Mouse (Mus musculus): Measurements from ENCODE around the gene Crybb1. TPM values are rescaled to one million over a fixed set of nuclear protein-coding genes. Genes with fewer than 3 reads are reported as not detected.

The Crybb1 gene
- polyA plus RNA-seq, 1 experiment from 2014 or later = 2.7 TPM

- WGBS = 87% methylated on average over 5 of the region's 5 CpGs
Measured at GRCm38 (mm10) chr5:112291866-112292265, 36.3 kb downstream of the Crybb1 start.

DNA sequence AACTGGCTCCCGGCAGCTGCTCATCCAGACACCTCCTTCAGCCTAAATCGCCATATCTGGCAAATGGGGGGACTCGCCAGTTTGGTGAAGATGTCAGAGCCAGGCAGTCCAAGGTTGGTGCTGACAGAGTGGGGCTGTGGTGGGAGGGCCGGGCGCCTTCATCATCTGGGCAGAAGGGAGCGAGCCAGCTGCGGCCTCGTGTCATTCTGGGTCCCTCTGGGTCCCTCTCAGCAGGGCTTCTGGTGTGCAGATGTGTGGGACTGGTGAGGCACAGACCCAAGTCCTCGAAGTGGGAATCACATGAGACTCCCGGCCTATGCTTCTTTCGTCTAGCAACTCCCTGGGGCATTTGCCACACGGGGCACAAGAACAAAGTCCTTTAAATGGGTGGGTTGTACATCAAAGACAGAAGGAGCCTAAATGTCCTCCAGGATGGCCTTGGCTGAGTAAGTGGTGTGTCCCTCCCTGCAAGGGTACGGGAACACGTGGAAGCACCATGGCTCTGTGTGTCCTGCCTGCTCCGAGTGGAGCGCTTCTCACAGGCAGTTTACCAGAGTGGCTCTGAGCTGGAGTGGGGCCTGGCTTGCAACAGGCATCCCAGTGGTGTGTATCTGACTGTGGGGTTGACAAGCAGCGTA lies 36.8 kb downstream of the Crybb1 start:
- Histone ChIP-seq H3K4me1 (replicated peaks) (peaks cover 21% of the 10 kb centered on the region), H3K9ac (replicated peaks) (no peak overlapping the region), H3K4me2 (replicated peaks) (no peak overlapping the region), H3K9me3 (no peaks in the 10 kb centered on the region), H3K27me3 (no peaks in the 10 kb centered on the region), H3K4me3 (replicated peaks) (no peak overlapping the region), H3K36me3 (no peaks in the 10 kb centered on the region), H3K27ac (peak overlapping the region; percentile 22; the same call in 1 of the 2 replicates)
- no peak for ATAC-seq
- WGBS = 85% methylated on average over 17 of the region's 17 CpGs

More at GRCm38 (mm10) chr5:112291866-112292265, 36.3 kb downstream of the Crybb1 start:
- Histone ChIP-seq H3K27me3 (no peaks in the 10 kb centered on the region), H3K4me1 (replicated peaks) (peaks cover 21% of the 10 kb centered on the region), H3K4me2 (replicated peaks) (no peak overlapping the region), H3K27ac (no peak overlapping the region), H3K9ac (replicated peaks) (no peak overlapping the region), H3K4me3 (replicated peaks) (no peak overlapping the region), H3K36me3 (no peaks in the 10 kb centered on the region), H3K9me3 (no peaks in the 10 kb centered on the region)
- no peak for ATAC-seq

DNA sequence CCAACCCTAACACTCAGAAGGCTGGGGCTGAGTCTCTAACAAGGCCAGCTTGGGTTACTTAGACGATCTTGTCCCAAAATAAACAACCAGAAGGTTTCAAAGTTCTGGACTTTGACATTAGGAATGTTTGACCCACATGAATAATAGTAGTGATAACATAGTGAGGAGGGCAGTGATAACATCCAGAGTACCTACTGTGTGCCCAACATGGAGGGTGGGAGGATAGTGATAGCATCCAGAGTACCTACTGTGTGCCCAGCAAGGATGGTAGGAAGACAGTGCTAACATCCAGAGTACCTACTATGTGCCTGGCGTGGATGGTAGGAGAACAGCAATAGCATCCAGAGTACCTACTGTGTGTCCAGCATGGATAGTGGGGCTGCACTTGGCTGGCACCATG lies 38.2 kb downstream of the Crybb1 start:
- no peak for ATAC-seq
- Histone ChIP-seq H3K9me3 (no peaks in the 10 kb centered on the region), H3K27ac (no peak overlapping the region), H3K4me1 (replicated peaks) (peaks cover 21% of the 10 kb centered on the region), H3K4me2 (replicated peaks) (no peak overlapping the region), H3K27me3 (no peaks in the 10 kb centered on the region), H3K36me3 (no peaks in the 10 kb centered on the region), H3K4me3 (replicated peaks) (no peak overlapping the region), H3K9ac (replicated peaks) (no peak overlapping the region)
- WGBS = 87% methylated on average over 2 of the region's 2 CpGs

DNA sequence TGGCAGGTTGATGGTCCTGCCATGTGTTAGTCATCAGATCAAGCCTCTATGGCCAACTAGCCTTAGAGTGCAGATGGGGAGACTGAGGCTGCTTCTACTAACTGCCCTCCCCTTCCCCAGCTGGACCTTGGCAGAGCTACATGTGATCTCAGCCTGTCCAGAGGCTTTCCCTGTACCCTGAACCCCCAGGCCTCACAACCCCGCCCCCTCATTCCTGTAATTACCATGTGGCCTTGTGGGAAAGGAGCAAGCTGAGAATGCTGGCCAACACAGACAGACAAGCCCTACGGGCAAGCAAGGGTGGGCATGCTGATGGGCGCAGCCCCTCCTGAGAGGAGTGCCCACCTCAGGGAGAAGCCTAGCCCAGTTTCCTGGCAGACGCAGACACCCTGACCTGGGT lies 39.1 kb downstream of the Crybb1 start:
- Histone ChIP-seq H3K4me1 (replicated peaks) (peaks cover 21% of the 10 kb centered on the region), H3K27me3 (no peaks in the 10 kb centered on the region), H3K27ac (no peak overlapping the region), H3K4me2 (replicated peaks) (no peak overlapping the region), H3K4me3 (replicated peaks) (no peak overlapping the region), H3K9ac (replicated peaks) (no peak overlapping the region; the same call in 1 of the 2 replicates), H3K9me3 (no peaks in the 10 kb centered on the region), H3K36me3 (no peaks in the 10 kb centered on the region)
- WGBS = 66% methylated on average over 4 of the region's 4 CpGs
- ATAC-seq = no peak

GRCm38 (mm10) chr5:112295162-112295561 lies 39.5 kb downstream of the Crybb1 start:
- Histone ChIP-seq H3K9ac (replicated peaks) (peak overlapping the region; percentile 20; the same call in 1 of the 2 replicates), H3K36me3 (no peaks in the 10 kb centered on the region), H3K27me3 (no peaks in the 10 kb centered on the region), H3K4me2 (replicated peaks) (no peak overlapping the region), H3K27ac (no peak overlapping the region), H3K4me1 (replicated peaks) (peaks cover 21% of the 10 kb centered on the region), H3K9me3 (no peaks in the 10 kb centered on the region), H3K4me3 (replicated peaks) (no peak overlapping the region)
- ATAC-seq = no peak
- 25% methylated on average over 8 of the region's 8 CpGs for WGBS

- 59% methylated on average over 8 of the region's 8 CpGs for WGBS
- Histone ChIP-seq H3K4me2 (replicated peaks) (no peak overlapping the region), H3K9me3 (no peaks in the 10 kb centered on the region), H3K27me3 (no peaks in the 10 kb centered on the region), H3K36me3 (no peaks in the 10 kb centered on the region), H3K27ac (no peak overlapping the region), H3K4me1 (replicated peaks) (peaks cover 21% of the 10 kb centered on the region), H3K9ac (replicated peaks) (peak overlapping the region; percentile 20; the same call in 1 of the 2 replicates), H3K4me3 (replicated peaks) (no peak overlapping the region)
- ATAC-seq = no peak
Measured at GRCm38 (mm10) chr5:112295564-112295963, 39.9 kb downstream of the Crybb1 start.

GRCm38 (mm10) chr5:112296404-112297181 lies 41.0 kb downstream of the Crybb1 start:
- Histone ChIP-seq H3K9ac (replicated peaks) (0 out of 2 replicates have a peak overlapping the region, but pooled peaks have one; percentile 2), H3K4me1 (replicated peaks) (peaks cover 21% of the 10 kb centered on the region), H3K36me3 (no peaks in the 10 kb centered on the region), H3K9me3 (no peaks in the 10 kb centered on the region), H3K4me2 (replicated peaks) (no peak overlapping the region), H3K4me3 (replicated peaks) (no peak overlapping the region), H3K27ac (no peak overlapping the region), H3K27me3 (no peaks in the 10 kb centered on the region)
- no peak for ATAC-seq
- WGBS = 85% methylated on average over 6 of the region's 6 CpGs

DNA sequence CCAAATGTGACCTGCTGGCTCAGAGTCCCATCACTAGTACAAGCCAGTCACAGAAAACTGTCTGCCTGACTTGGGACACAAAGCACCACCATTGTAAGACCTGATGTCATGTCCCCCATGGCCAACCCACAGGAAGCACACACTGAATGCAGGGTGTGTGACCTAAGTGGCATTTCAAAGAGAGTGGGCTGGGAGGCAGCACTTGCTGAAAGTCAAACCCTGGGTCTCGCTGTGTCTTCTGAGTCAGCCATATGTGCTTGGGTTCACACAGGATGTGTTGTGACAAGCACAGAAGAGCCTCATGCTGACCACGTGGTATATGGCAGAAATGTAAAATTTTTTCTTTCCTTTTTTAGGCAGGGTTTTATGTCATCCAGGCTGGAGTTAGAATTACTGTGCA lies 41.6 kb downstream of the Crybb1 start:
- Histone ChIP-seq H3K27me3 (no peaks in the 10 kb centered on the region), H3K4me3 (replicated peaks) (no peak overlapping the region), H3K36me3 (no peaks in the 10 kb centered on the region), H3K4me2 (replicated peaks) (no peak overlapping the region), H3K9me3 (no peaks in the 10 kb centered on the region), H3K4me1 (replicated peaks) (peaks cover 20% of the 10 kb centered on the region), H3K9ac (replicated peaks) (0 out of 2 replicates have a peak overlapping the region, but pooled peaks have one; percentile 2), H3K27ac (no peak overlapping the region)
- no peak for ATAC-seq
- WGBS = 90% methylated on average over 2 of the region's 2 CpGs

GRCm38 (mm10) chr5:112298226-112298988 lies 42.8 kb downstream of the Crybb1 start:
- H3K4me3 ChIP-seq (replicated peaks) = no peak overlapping the region
- ATAC-seq = no peak
- H3K27me3 ChIP-seq = no peaks in the 10 kb centered on the region
- 94% methylated on average over 12 of the region's 12 CpGs for WGBS
- H3K9me3 ChIP-seq = no peaks in the 10 kb centered on the region
- H3K27ac ChIP-seq = no peak overlapping the region
- H3K4me1 ChIP-seq (replicated peaks) = peaks cover 16% of the 10 kb centered on the region
- H3K4me2 ChIP-seq (replicated peaks) = no peak overlapping the region
- H3K9ac ChIP-seq (replicated peaks) = no peak overlapping the region
- H3K36me3 ChIP-seq = no peaks in the 10 kb centered on the region

DNA sequence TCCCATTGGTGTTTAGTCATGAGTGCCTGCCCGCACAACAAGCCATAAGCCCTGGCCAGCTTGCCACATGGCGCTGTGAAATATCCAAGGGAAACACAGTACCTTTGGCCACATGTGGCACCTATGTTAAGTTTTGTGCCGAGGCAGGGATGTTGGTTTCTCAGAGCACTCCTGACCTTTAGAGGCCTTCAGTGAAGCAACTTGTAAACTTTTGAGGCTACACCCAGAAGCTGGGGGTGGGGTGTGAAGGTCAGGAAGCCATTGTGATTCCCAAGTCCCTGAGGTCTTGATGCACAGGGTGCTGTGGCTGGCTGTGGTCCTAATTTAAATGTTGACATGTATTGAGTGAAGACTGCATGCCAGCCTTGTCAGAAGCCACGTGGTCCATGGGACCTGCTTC lies 43.8 kb downstream of the Crybb1 start:
- Histone ChIP-seq H3K36me3 (no peaks in the 10 kb centered on the region), H3K9ac (replicated peaks) (no peak overlapping the region), H3K4me2 (replicated peaks) (no peak overlapping the region), H3K4me1 (replicated peaks) (peaks cover 13% of the 10 kb centered on the region), H3K4me3 (replicated peaks) (no peak overlapping the region), H3K9me3 (no peaks in the 10 kb centered on the region), H3K27me3 (no peaks in the 10 kb centered on the region), H3K27ac (no peak overlapping the region)
- WGBS = 87% methylated on average over 4 of the region's 4 CpGs
- ATAC-seq = no peak

DNA sequence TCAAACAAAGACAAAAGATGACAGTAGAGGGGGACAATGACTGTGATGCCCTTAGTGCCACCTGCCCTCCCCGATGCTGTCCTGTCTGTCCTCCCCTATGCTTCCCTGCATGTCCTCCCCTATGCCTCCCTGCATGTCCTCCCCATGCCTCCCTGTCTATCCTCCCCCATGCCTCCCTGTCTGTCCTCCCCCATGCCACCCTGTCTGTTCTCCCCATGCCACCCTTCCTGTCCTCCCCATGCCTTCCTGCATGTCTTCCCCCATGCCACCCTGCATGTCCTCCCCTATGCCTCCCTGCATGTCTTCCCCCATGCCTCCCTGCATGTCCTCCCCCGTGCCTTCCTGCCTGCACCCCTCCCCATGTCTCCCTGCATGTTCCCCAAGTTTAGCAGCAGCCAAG lies 44.5 kb downstream of the Crybb1 start:
- no peak for ATAC-seq
- H3K27ac ChIP-seq = no peak overlapping the region
- no peaks in the 10 kb centered on the region for H3K27me3 ChIP-seq
- 93% methylated on average over 2 of the region's 2 CpGs for WGBS
- H3K4me3 ChIP-seq (replicated peaks) = no peak overlapping the region
- peaks cover 6% of the 10 kb centered on the region for H3K4me1 ChIP-seq (replicated peaks)
- H3K9me3 ChIP-seq = no peaks in the 10 kb centered on the region
- H3K4me2 ChIP-seq (replicated peaks) = no peak overlapping the region
- H3K9ac ChIP-seq (replicated peaks) = no peak overlapping the region
- H3K36me3 ChIP-seq = no peaks in the 10 kb centered on the region

Measured in midbrain, embryonic 13.5 days (tissue).